Mouse (Mus musculus) thymus, adult 2 months (tissue): ENCODE data around the gene Lcn9. TPM values are rescaled to one million over a fixed set of nuclear protein-coding genes. Genes with fewer than 3 reads are reported as not detected.

ENCODE experiments used
- DNase-seq: peaks from one replicate; pipeline ENCODE4 v3.0.0; 2021
- H3K27ac ChIP-seq: fragments of 200-500 bp; 2 replicates; pipeline ENCODE4 v1.5.1; 2012; ENCODE audit warnings: low read length, control low read depth; ENCODE audit not compliant: control insufficient read depth, insufficient read depth
- H3K27me3 ChIP-seq: fragments of 200-500 bp; 2 replicates; pipeline ENCODE4 v1.6.1; 2012; ENCODE audit warnings: mild to moderate bottlenecking, low read length, moderate library complexity, mixed read lengths; ENCODE audit not compliant: control insufficient read depth, insufficient read depth
- H3K36me3 ChIP-seq: fragments of 200-500 bp; 2 replicates; pipeline ENCODE4 v1.6.1; 2012; ENCODE audit warnings: mild to moderate bottlenecking, low read length, moderate library complexity; ENCODE audit not compliant: control insufficient read depth, insufficient read depth
- H3K4me1 ChIP-seq: fragments of 200-500 bp; replicated peaks from 2 replicates; pipeline ENCODE4 v1.6.1; 2012; ENCODE audit warnings: low read length; ENCODE audit not compliant: control insufficient read depth, insufficient read depth
- H3K4me3 ChIP-seq: fragments of 200-500 bp; 2 replicates; pipeline ENCODE4 v1.5.1; 2012; ENCODE audit warnings: mild to moderate bottlenecking, low read length, control low read depth, moderate library complexity; ENCODE audit not compliant: control insufficient read depth, insufficient read depth
- CTCF ChIP-seq: fragments of 200-500 bp; IDR thresholded peaks from 2 replicates; pipeline ENCODE4 v1.5.1; 2012; ENCODE audit warnings: mild to moderate bottlenecking, control low read depth, low read length, moderate library complexity, borderline replicate concordance; ENCODE audit not compliant: control insufficient read depth, poor library complexity, insufficient read depth; ENCODE audit errors: extremely low read depth
- POLR2A ChIP-seq: fragments of 200-500 bp; IDR thresholded peaks from 2 replicates; pipeline ENCODE4 v1.6.1; 2012; ENCODE audit warnings: mild to moderate bottlenecking, low read length, control low read depth, moderate library complexity; ENCODE audit not compliant: control insufficient read depth, poor library complexity, insufficient read depth; ENCODE audit errors: extremely low read depth
- WGBS: fragments of 180-500 bp; shearing (Covaris S2); methylation state at CpG from one replicate; pipeline ENCODE4 v1.1.7; 2018; 5-methylcytosine and 5-hydroxymethylcytosine counted together
- polyA plus RNA-seq: library from polyadenylated mRNA; depleted of rRNA; stranded (reverse); fragments of >200 nt; gene quantifications from 2 replicates; pipeline ENCODE4 v1.2.3, GENCODE M21; 2012

Gene Lcn9
- polyA plus RNA-seq, 1 experiment = not detected

- TF ChIP-seq POLR2A = no peak
- no peak for DNase-seq
- no peak overlapping the region for H3K27ac ChIP-seq
- H3K36me3 ChIP-seq = no peaks in the 10 kb centered on the region
- no peak overlapping the region for H3K4me3 ChIP-seq
- H3K27me3 ChIP-seq = no peaks in the 10 kb centered on the region
- no peaks in the 10 kb centered on the region for H3K4me1 ChIP-seq
- WGBS = 9% methylated on average over 8 of the region's 8 CpGs
Observed at GRCm38 (mm10) chr2:25846516-25846915, 23.6 kb downstream of the Lcn9 start.

GRCm38 (mm10) chr2:25847226-25847625 is 24.3 kb downstream of the Lcn9 start, which contains the start of gene Sohlh1:
Sohlh1 (minus strand) TSS chr2:25847248.
- Histone ChIP-seq H3K4me3 (no peak within 1 kb of the TSS), H3K27ac (no peak within 1 kb of the TSS), H3K36me3 (no peaks in the 10 kb centered on the region), H3K27me3 (no peaks in the 10 kb centered on the region), H3K4me1 (no peaks in the 10 kb centered on the region)
- TF ChIP-seq POLR2A (no peak), CTCF (no peak)
- no peak for DNase-seq
- WGBS = 91% methylated on average over 16 of the region's 16 CpGs

GRCm38 (mm10) chr2:25850330-25850729 is 27.4 kb downstream of the Lcn9 start:
- peak; percentile 63 for DNase-seq
- 12% methylated on average over 4 of the region's 4 CpGs for WGBS
- H3K27me3 ChIP-seq = no peaks in the 10 kb centered on the region

GRCm38 (mm10) chr2:25852626-25853025 is 29.7 kb downstream of the Lcn9 start:
- TF ChIP-seq POLR2A (no peak), CTCF (no peak)
- 13% methylated on average over 3 of the region's 3 CpGs for WGBS
- Histone ChIP-seq H3K4me3 (no peak overlapping the region), H3K27me3 (no peaks in the 10 kb centered on the region), H3K4me1 (0 out of 2 replicates have a peak, but pooled peaks cover 4% of the 10 kb centered on the region), H3K27ac (no peak overlapping the region), H3K36me3 (no peaks in the 10 kb centered on the region)
- no peak for DNase-seq

More at GRCm38 (mm10) chr2:25850330-25850729, 27.4 kb downstream of the Lcn9 start:
- peak; percentile 87 for TF ChIP-seq CTCF
- no peak for TF ChIP-seq POLR2A
- H3K36me3 ChIP-seq = no peaks in the 10 kb centered on the region
- H3K4me3 ChIP-seq = no peak overlapping the region
- H3K4me1 ChIP-seq = 0 out of 2 replicates have a peak, but pooled peaks cover 4% of the 10 kb centered on the region
- H3K27ac ChIP-seq = no peak overlapping the region

- peak; percentile 10 for DNase-seq
- Histone ChIP-seq H3K36me3 (no peaks in the 10 kb centered on the region), H3K27ac (no peak overlapping the region), H3K4me1 (0 out of 2 replicates have a peak, but pooled peaks cover 4% of the 10 kb centered on the region), H3K27me3 (no peaks in the 10 kb centered on the region), H3K4me3 (peak overlapping the region; percentile 27)
- 40% methylated on average over 5 of the region's 5 CpGs for WGBS
- TF ChIP-seq POLR2A (no peak), CTCF (no peak)
Observed at GRCm38 (mm10) chr2:25853998-25854397, 31.0 kb downstream of the Lcn9 start.

- H3K27me3 ChIP-seq = no peaks in the 10 kb centered on the region; the same call in none of the 2 replicates
- no peak for DNase-seq
- H3K4me1 ChIP-seq = no peaks in the 10 kb centered on the region
- H3K36me3 ChIP-seq = no peaks in the 10 kb centered on the region
- TF ChIP-seq CTCF (no peak), POLR2A (no peak)
- H3K4me3 ChIP-seq = no peak overlapping the region
- no peak overlapping the region for H3K27ac ChIP-seq
- WGBS = 94% methylated on average over 3 of the region's 3 CpGs
Observed at GRCm38 (mm10) chr2:25859891-25860290, 36.9 kb downstream of the Lcn9 start.

GRCm38 (mm10) chr2:25862038-25862437 is 39.1 kb downstream of the Lcn9 start:
- DNase-seq = no peak
- Histone ChIP-seq H3K27ac (no peak overlapping the region), H3K4me3 (no peak overlapping the region), H3K36me3 (no peaks in the 10 kb centered on the region), H3K27me3 (no peaks in the 10 kb centered on the region; the same call in none of the 2 replicates), H3K4me1 (no peaks in the 10 kb centered on the region)
- 91% methylated on average over 2 of the region's 2 CpGs for WGBS
- TF ChIP-seq CTCF (no peak), POLR2A (no peak)
